Mouse (Mus musculus): ENCODE results near the gene Cog5. TPM values are rescaled to one million over a fixed set of nuclear protein-coding genes. Genes with fewer than 3 reads are reported as not detected.

Gene Cog5
- total and polyA plus RNA-seq, 3 experiments = 27.1 to 28.4 TPM; not detected in 1

GRCm38 (mm10) chr12:31806410-31807154 is 151.9 kb downstream of the Cog5 start (continued):
- peak; percentile 55; the same call in 1 of the 2 replicates for TF ChIP-seq MEF2A (IDR thresholded peaks at IDR 0.05; ENCODE audit: extremely low read depth, insufficient replicate concordance, low read depth, low read length, poor library complexity, severe bottlenecking)
- TF ChIP-seq MXI1 (IDR thresholded peaks at IDR 0.05; ENCODE audit: low read depth, low read length) = peak; percentile 71
- TF ChIP-seq MYB (IDR thresholded peaks at IDR 0.05; ENCODE audit: low read depth, low read length) = no peak
- TF ChIP-seq MAX (IDR thresholded peaks at IDR 0.05; ENCODE audit: low read length) = no peak
- TF ChIP-seq CHD2 (IDR thresholded peaks at IDR 0.05; ENCODE audit: low read length) = no peak
- peak; percentile 66 for TF ChIP-seq RCOR1 (IDR thresholded peaks at IDR 0.05; ENCODE audit: low read depth, low read length)
- TF ChIP-seq SMC3 (IDR thresholded peaks at IDR 0.05; ENCODE audit: low read depth, low read length) = no peak
- TF ChIP-seq NELFE (IDR thresholded peaks at IDR 0.05; ENCODE audit: low read depth, low read length) = no peak
- TF ChIP-seq SIN3A (IDR thresholded peaks at IDR 0.05; ENCODE audit: low read length) = peak; percentile 79
- no peak for TF ChIP-seq CHD1 (IDR thresholded peaks at IDR 0.05; ENCODE audit: low read depth, low read length)
- TF ChIP-seq KAT2A (conservative IDR thresholded peaks at IDR 0.05; ENCODE audit: low read depth, low read length) = no peak
- TF ChIP-seq ZKSCAN1 (IDR thresholded peaks at IDR 0.05; ENCODE audit: low read depth, low read length) = no peak
- TF ChIP-seq POLR2AphosphoS2 (IDR thresholded peaks at IDR 0.05; ENCODE audit: low read length) = no peak
- TF ChIP-seq TBP (IDR thresholded peaks at IDR 0.05; ENCODE audit: low read depth, low read length) = no peak
- TF ChIP-seq NRF1 (IDR thresholded peaks at IDR 0.05; ENCODE audit: insufficient read depth, low read depth, low read length, poor library complexity, severe bottlenecking) = no peak

GRCm38 (mm10) chr12:31818051-31818461 is 163.4 kb downstream of the Cog5 start:
- H3K36me3 ChIP-seq (ENCODE audit: control insufficient read depth in 1 of 2, insufficient read depth in 2 of 2, low read length in 2 of 2) = no peaks in the 10 kb centered on the region; a peak in 1 of 4 replicates
- no peaks in the 10 kb centered on the region for H3K27me3 ChIP-seq (ENCODE audit: control insufficient read depth in 1 of 2, insufficient read depth in 2 of 2, low read length in 2 of 2)
- DNase-seq (ENCODE audit: low read depth, low spot score) = no peak
- no peaks in the 10 kb centered on the region for H3K9me3 ChIP-seq (replicated peaks; ENCODE audit: insufficient read depth, low read length)
- TF ChIP-seq NELFE (IDR thresholded peaks at IDR 0.05; ENCODE audit: low read depth, low read length) = no peak
- TF ChIP-seq ZNF384 (IDR thresholded peaks at IDR 0.05; ENCODE audit: low read depth, low read length) = no peak
- no peak for TF ChIP-seq ZKSCAN1 (IDR thresholded peaks at IDR 0.05; ENCODE audit: low read depth, low read length)
- TF ChIP-seq SMC3 (IDR thresholded peaks at IDR 0.05; ENCODE audit: low read depth, low read length) = no peak
- no peak for TF ChIP-seq MYC (IDR thresholded peaks at IDR 0.05; ENCODE audit: low read depth, low read length)
- no peak for TF ChIP-seq POLR2AphosphoS2 (IDR thresholded peaks at IDR 0.05; ENCODE audit: low read length)
- TF ChIP-seq JUND (IDR thresholded peaks at IDR 0.05; ENCODE audit: low read depth, low read length) = no peak
- TF ChIP-seq MAZ (IDR thresholded peaks at IDR 0.05; ENCODE audit: low read depth, low read length) = no peak
- no peak for TF ChIP-seq ZMIZ1 (IDR thresholded peaks at IDR 0.05; ENCODE audit: low read depth, low read length)
- no peak for TF ChIP-seq MEF2A (IDR thresholded peaks at IDR 0.05; ENCODE audit: extremely low read depth, insufficient replicate concordance, low read depth, low read length, poor library complexity, severe bottlenecking)
- no peak for TF ChIP-seq MAX (IDR thresholded peaks at IDR 0.05; ENCODE audit: low read length)
- no peak for TF ChIP-seq HCFC1 (IDR thresholded peaks at IDR 0.05; ENCODE audit: low read depth, low read length)
- no peak for TF ChIP-seq POLR2AphosphoS5 (IDR thresholded peaks at IDR 0.05; ENCODE audit: borderline replicate concordance, low read depth, low read length)
- no peak for TF ChIP-seq MAFK (IDR thresholded peaks at IDR 0.05; ENCODE audit: borderline replicate concordance, low read depth, low read length)
- no peak for TF ChIP-seq TCF12 (IDR thresholded peaks at IDR 0.05; ENCODE audit: low read depth, low read length)
- no peak for TF ChIP-seq GATA1 (IDR thresholded peaks at IDR 0.05; ENCODE audit: low read depth, low read length)
- no peak for TF ChIP-seq CTCF (IDR thresholded peaks at IDR 0.05 in 2 of 3, conservative IDR thresholded peaks at IDR 0.05 in 1 of 3; ENCODE audit: control insufficient read depth in 1 of 3, insufficient read depth in 1 of 3, low read depth in 2 of 3, low read length in 3 of 3, poor library complexity in 1 of 3, severe bottlenecking in 1 of 3)
- no peak for TF ChIP-seq TBP (IDR thresholded peaks at IDR 0.05; ENCODE audit: low read depth, low read length)
- no peak overlapping the region for H3K4me3 ChIP-seq (ENCODE audit: control insufficient read depth in 1 of 2, insufficient read depth in 1 of 2, low read depth in 2 of 2, low read length in 2 of 2)
- no peaks in the 10 kb centered on the region for H3K79me2 ChIP-seq (ENCODE audit: control insufficient read depth, insufficient read depth, low read length, poor library complexity)
- H3K9ac ChIP-seq (ENCODE audit: control insufficient read depth, low read depth, low read length, poor library complexity, severe bottlenecking) = no peak overlapping the region
- H3K27ac ChIP-seq (ENCODE audit: control insufficient read depth, low read depth, low read length) = no peak overlapping the region
- no peaks in the 10 kb centered on the region for H3K4me1 ChIP-seq (ENCODE audit: control insufficient read depth in 1 of 2, insufficient read depth in 2 of 2, low read length in 2 of 2)
